Mouse (Mus musculus) liver, embryonic 14.5 days (tissue): ENCODE data around the gene Lamb3. TPM values are rescaled to one million over a fixed set of nuclear protein-coding genes. Genes with fewer than 3 reads are reported as not detected.

Source experiments
- ATAC-seq: fragments of 200-750 bp; cut with Nextera tagmentation; 2 replicates; pipeline ENCODE4 v1.8.0; 2017; ENCODE audit warnings: moderate number of reproducible peaks, mild to moderate bottlenecking, moderate library complexity; ENCODE audit not compliant: insufficient read depth
- DNase-seq, 3 experiments: peaks; one replicate each; pipeline ENCODE4 v3.0.0-alpha.2; 2012 to 2013; ENCODE audit warnings: low read depth in 3 of 3, low spot score in 3 of 3
- H3K27ac ChIP-seq: fragments of 300-500 bp; sonication (generic); 2 replicates; pipeline ENCODE4 v1.5.1; 2014; ENCODE audit warnings: moderate library complexity, mild to moderate bottlenecking, control low read depth, inconsistent platforms
- H3K27me3 ChIP-seq: fragments of 300-500 bp; sonication (generic); 2 replicates; pipeline ENCODE4 v1.6.1; 2014; ENCODE audit warnings: mild to moderate bottlenecking, low read length, moderate library complexity; ENCODE audit not compliant: control insufficient read depth, insufficient read depth
- H3K36me3 ChIP-seq: fragments of 300-500 bp; sonication (generic); replicated peaks from 2 replicates; pipeline ENCODE4 v1.6.1; 2014; ENCODE audit warnings: low read depth; ENCODE audit not compliant: control insufficient read depth, insufficient read depth
- H3K4me1 ChIP-seq, 2 experiments: fragments of 200-500 bp in 1 of 2; fragments of 300-500 bp in 1 of 2; sonication (generic) in 1 of 2; replicated peaks; 2 replicates each; pipeline ENCODE4 v1.6.1; 2012 to 2014; ENCODE audit warnings: antibody characterized with exemption in 1 of 2, inconsistent platforms in 1 of 2, low read length in 1 of 2; ENCODE audit not compliant: control insufficient read depth in 2 of 2, insufficient read depth in 2 of 2
- H3K4me2 ChIP-seq: fragments of 300-500 bp; sonication (generic); 2 replicates; pipeline ENCODE4 v1.6.1; 2014; ENCODE audit warnings: low read depth, mild to moderate bottlenecking, control low read depth, moderate library complexity
- H3K4me3 ChIP-seq, 2 experiments: fragments of 200-500 bp in 1 of 2; fragments of 300-500 bp in 1 of 2; sonication (generic) in 1 of 2; 2 replicates each; pipeline ENCODE4 v1.5.1; 2012 to 2014; ENCODE audit warnings: low read depth in 2 of 2, low read length in 2 of 2, mild to moderate bottlenecking in 2 of 2, control low read depth in 1 of 2, inconsistent platforms in 1 of 2, moderate library complexity in 1 of 2; ENCODE audit not compliant: insufficient read depth in 1 of 2
- H3K9ac ChIP-seq: fragments of 300-500 bp; sonication (generic); replicated peaks from 2 replicates; pipeline ENCODE4 v1.6.1; 2014; ENCODE audit warnings: mild to moderate bottlenecking, control low read depth, moderate library complexity
- H3K9me3 ChIP-seq: fragments of 300-500 bp; sonication (generic); 2 replicates; pipeline ENCODE4 v1.6.1; 2016; ENCODE audit warnings: low read length, mixed read lengths; ENCODE audit not compliant: control insufficient read depth
- CTCF ChIP-seq: IDR thresholded peaks from 2 replicates; pipeline ENCODE4 v1.5.1; 2016; ENCODE audit warnings: antibody characterized with exemption, low read depth, control low read depth
- EP300 ChIP-seq: IDR thresholded peaks from 2 replicates; pipeline ENCODE4 v1.6.1; 2016; ENCODE audit warnings: antibody characterized with exemption, low read depth
- WGBS: fragments of 180-500 bp; shearing (Covaris S2); extraction: QIAGEN DNeasy Blood & Tissue Kit; methylation state at CpG from one replicate; pipeline ENCODE4 v1.1.7; 2014; ENCODE audit not compliant: insufficient replicate concordance; 5-methylcytosine and 5-hydroxymethylcytosine counted together
- polyA plus RNA-seq, 2 experiments: library from polyadenylated mRNA; depleted of rRNA in 1 of 2; stranded (reverse) in 1 of 2; unstranded in 1 of 2; fragments of >200 nt; fragmentation: Nextera tagmentation in 1 of 2; extraction: Ambion mirVana in 1 of 2; gene quantifications; 2 replicates each; pipeline versions ENCODE4 v1.2.1 to v1.2.3; 2012 to 2014

Gene Lamb3
- polyA plus RNA-seq, 2 experiments, result 0.17 to 0.28 TPM

GRCm38 (mm10) chr1:193226724-193227522, 19.4 kb downstream of the Lamb3 start:
- 35% methylated on average over 7 of the region's 7 CpGs for WGBS
- no peak for ATAC-seq
- H3K27ac ChIP-seq, result no peak overlapping the region
- no peak overlapping the region for H3K4me2 ChIP-seq
- H3K9ac ChIP-seq, result no peak overlapping the region
- no peak for DNase-seq
- H3K27me3 ChIP-seq, result no peaks in the 10 kb centered on the region
- H3K4me1 ChIP-seq, result no peaks in the 10 kb centered on the region
- no peaks in the 10 kb centered on the region for H3K9me3 ChIP-seq
- TF ChIP-seq EP300 (no peak), CTCF (no peak)
- no peak overlapping the region for H3K4me3 ChIP-seq
- H3K36me3 ChIP-seq, result no peaks in the 10 kb centered on the region

- TF ChIP-seq CTCF (no peak), EP300 (no peak)
- ATAC-seq, result no peak
- Histone ChIP-seq H3K4me3 (no peak overlapping the region), H3K36me3 (no peaks in the 10 kb centered on the region), H3K9me3 (no peaks in the 10 kb centered on the region), H3K27me3 (no peaks in the 10 kb centered on the region), H3K4me1 (no peaks in the 10 kb centered on the region), H3K9ac (no peak overlapping the region), H3K27ac (no peak overlapping the region), H3K4me2 (no peak overlapping the region)
- WGBS, result 67% methylated on average over 4 of the region's 4 CpGs
- no peak for DNase-seq
These were observed 20.0 kb downstream of the Lamb3 start for GRCm38 (mm10) chr1:193227537-193227936.

- Histone ChIP-seq H3K27me3 (no peaks in the 10 kb centered on the region), H3K36me3 (no peaks in the 10 kb centered on the region), H3K4me2 (no peak overlapping the region), H3K4me1 (no peaks in the 10 kb centered on the region), H3K9ac (no peak overlapping the region), H3K4me3 (no peak overlapping the region), H3K27ac (no peak overlapping the region), H3K9me3 (no peaks in the 10 kb centered on the region)
- DNase-seq (no peak), ATAC-seq (no peak)
- TF ChIP-seq EP300 (no peak), CTCF (no peak)
- 65% methylated on average over 5 of the region's 5 CpGs for WGBS
These were observed 22.1 kb downstream of the Lamb3 start for GRCm38 (mm10) chr1:193229570-193229969.

DNA sequence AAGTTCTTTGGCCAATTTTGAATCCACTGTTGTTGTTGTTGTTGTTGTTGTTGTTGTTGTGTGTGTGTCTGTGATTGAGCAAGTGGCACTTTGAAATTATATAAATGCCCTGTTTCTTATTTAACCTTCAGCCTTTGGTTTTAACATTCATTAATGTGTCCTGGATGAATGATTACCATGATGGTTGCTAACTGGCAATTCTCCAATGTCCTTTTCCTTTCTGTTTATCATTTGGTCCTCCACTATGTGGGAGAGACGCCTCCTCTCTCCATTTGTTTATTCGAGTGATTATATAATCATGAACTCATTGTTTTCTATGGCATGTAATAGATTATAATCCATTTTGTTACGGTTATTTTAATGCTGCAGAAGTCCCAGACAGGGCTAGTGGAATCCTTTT, 23.0 kb downstream of the Lamb3 start:
- Histone ChIP-seq H3K4me2 (no peak overlapping the region), H3K4me3 (no peak overlapping the region), H3K4me1 (no peaks in the 10 kb centered on the region), H3K27ac (no peak overlapping the region), H3K9me3 (no peaks in the 10 kb centered on the region), H3K9ac (no peak overlapping the region), H3K27me3 (no peaks in the 10 kb centered on the region), H3K36me3 (no peaks in the 10 kb centered on the region)
- TF ChIP-seq EP300 (no peak), CTCF (no peak)
- no peak for DNase-seq
- no peak for ATAC-seq
- 47% methylated on average over 3 of the region's 3 CpGs for WGBS

DNA sequence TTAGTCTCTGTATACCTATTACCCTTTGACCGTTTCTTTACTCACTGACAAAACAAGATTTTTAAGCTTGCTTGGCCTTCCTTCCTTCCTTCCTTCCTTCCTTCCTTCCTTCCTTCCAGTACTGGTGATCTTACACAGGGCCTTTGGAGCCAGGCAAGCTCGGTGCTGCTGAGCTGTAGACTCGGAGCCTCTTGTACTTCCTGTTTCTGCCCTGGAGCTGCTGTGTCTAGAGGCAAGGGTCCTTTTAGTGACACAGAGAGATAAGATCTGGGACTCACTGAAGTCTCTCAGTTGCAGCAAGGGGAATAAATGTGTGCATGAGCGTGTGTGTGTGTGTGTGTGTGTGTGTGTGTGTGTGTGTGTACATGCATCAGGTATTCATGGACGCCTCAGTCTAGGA, 23.4 kb downstream of the Lamb3 start:
- Histone ChIP-seq H3K36me3 (no peaks in the 10 kb centered on the region), H3K9ac (no peak overlapping the region), H3K4me3 (no peak overlapping the region), H3K9me3 (no peaks in the 10 kb centered on the region), H3K4me1 (no peaks in the 10 kb centered on the region), H3K4me2 (no peak overlapping the region), H3K27ac (no peak overlapping the region), H3K27me3 (no peaks in the 10 kb centered on the region)
- no peak for TF ChIP-seq CTCF
- TF ChIP-seq EP300, result no peak
- ATAC-seq (no peak), DNase-seq (no peak)
- WGBS, result 18% methylated on average over 5 of the region's 5 CpGs
